Comparison of ENCODE assay signal across 8 mouse cellular contexts in genomic region chr1:119053872-119054354, GRCm38 (mm10). TPM values are rescaled to one million over a fixed set of nuclear protein-coding genes. Genes with fewer than 3 reads are reported as not detected.
DNase-seq lines count a peak whose midpoint lies in the region; ATAC-seq and TF ChIP-seq lines count a peak whose summit lies in the region.

No protein-coding gene starts in this region.

- WGBS in kidney, adult 2 months: 4% methylated on average over 25 of the region's 25 CpGs
- under 1% methylated on average over 25 of the region's 25 CpGs for WGBS in embryonic facial prominence, embryonic 13.5 days
- under 1% methylated on average over 25 of the region's 25 CpGs for WGBS in hindbrain, embryonic 10.5 days
- under 1% methylated on average over 25 of the region's 25 CpGs for WGBS in liver, embryonic 16.5 days (ENCODE audit: insufficient replicate concordance)
- WGBS in stomach, postnatal 0 days: 2% methylated on average over 25 of the region's 25 CpGs
- 3% methylated on average over 25 of the region's 25 CpGs for WGBS in cerebellum, adult 2 months

- H3K36me3 ChIP-seq in kidney, adult 2 months (ENCODE audit: control insufficient read depth, insufficient read depth, low read length): no peaks in the 10 kb centered on the region
- H3K36me3 ChIP-seq in embryonic facial prominence, embryonic 13.5 days: no peaks in the 10 kb centered on the region
- H3K36me3 ChIP-seq in hindbrain, embryonic 10.5 days: no peaks in the 10 kb centered on the region
- H3K36me3 ChIP-seq in liver, embryonic 16.5 days (ENCODE audit: control insufficient read depth, insufficient read depth): no peaks in the 10 kb centered on the region
- H3K36me3 ChIP-seq in stomach, postnatal 0 days (ENCODE audit: control insufficient read depth, insufficient read depth, low read length): no peaks in the 10 kb centered on the region

- no peak for TF ChIP-seq EP300 in stomach, postnatal 0 days (optimal IDR thresholded peaks at IDR 0.05)

- H3K4me2 ChIP-seq in embryonic facial prominence, embryonic 13.5 days: peak overlapping the region; percentile 89
- H3K4me2 ChIP-seq in liver, embryonic 16.5 days (ENCODE audit: low read depth, low read length): peak overlapping the region; percentile 67
- peak overlapping the region; percentile 78 for H3K4me2 ChIP-seq in stomach, postnatal 0 days (replicated peaks; ENCODE audit: low read depth)

- H3K27me3 ChIP-seq in kidney, adult 2 months (replicated peaks; ENCODE audit: control insufficient read depth, insufficient read depth, low read length): peaks cover 2% of the 10 kb centered on the region; the same call in 1 of the 2 replicates
- H3K27me3 ChIP-seq in embryonic facial prominence, embryonic 13.5 days: no peaks in the 10 kb centered on the region
- peaks cover 21% of the 10 kb centered on the region for H3K27me3 ChIP-seq in hindbrain, embryonic 10.5 days (ENCODE audit: insufficient read depth, poor library complexity, severe bottlenecking)
- peaks cover 63% of the 10 kb centered on the region for H3K27me3 ChIP-seq in liver, embryonic 16.5 days (ENCODE audit: control insufficient read depth, insufficient read depth, low read depth, low read length)
- H3K27me3 ChIP-seq in stomach, postnatal 0 days (ENCODE audit: control insufficient read depth, insufficient read depth, low read length): no peaks in the 10 kb centered on the region
- H3K27me3 ChIP-seq in cerebellum, adult 2 months (ENCODE audit: control insufficient read depth, insufficient read depth, low read length): peaks cover 5% of the 10 kb centered on the region; the same call in 1 of the 2 replicates

- no peak for TF ChIP-seq POLR2A in kidney, adult 2 months (IDR thresholded peaks at IDR 0.05; ENCODE audit: low read depth, low read length)
- no peak for TF ChIP-seq POLR2A in cerebellum, adult 2 months (IDR thresholded peaks at IDR 0.05; ENCODE audit: borderline replicate concordance, insufficient read depth, low read length)

- peak overlapping the region; percentile 94 for H3K9ac ChIP-seq in embryonic facial prominence, embryonic 13.5 days
- no peak overlapping the region for H3K9ac ChIP-seq in liver, embryonic 16.5 days (ENCODE audit: low read depth, low read length)
- peak overlapping the region; percentile 64 for H3K9ac ChIP-seq in stomach, postnatal 0 days (ENCODE audit: low read length)

- ATAC-seq in embryonic facial prominence, embryonic 13.5 days (ENCODE audit: insufficient number of reproducible peaks, insufficient read depth, low FRiP score, low TSS enrichment, low read depth): peak; percentile 56
- no peak for ATAC-seq in liver, embryonic 16.5 days (ENCODE audit: low read depth)
- peak; percentile 8; the same call in 1 of the 2 replicates for ATAC-seq in stomach, postnatal 0 days (ENCODE audit: low FRiP score, low TSS enrichment)

- H3K27ac ChIP-seq in kidney, adult 2 months (ENCODE audit: insufficient read depth, low read depth, low read length): no peak overlapping the region
- peak overlapping the region; percentile 100 for H3K27ac ChIP-seq in embryonic facial prominence, embryonic 13.5 days
- H3K27ac ChIP-seq in hindbrain, embryonic 10.5 days: peak overlapping the region; percentile 97
- no peak overlapping the region for H3K27ac ChIP-seq in liver, embryonic 16.5 days (ENCODE audit: low read length)
- peak overlapping the region; percentile 87 for H3K27ac ChIP-seq in stomach, postnatal 0 days (replicated peaks)
- H3K27ac ChIP-seq in cerebellum, adult 2 months (ENCODE audit: insufficient read depth, low read length): no peak overlapping the region

- H3K9me3 ChIP-seq in embryonic facial prominence, embryonic 13.5 days: no peaks in the 10 kb centered on the region
- H3K9me3 ChIP-seq in hindbrain, embryonic 10.5 days: no peaks in the 10 kb centered on the region
- H3K9me3 ChIP-seq in liver, embryonic 16.5 days (replicated peaks; ENCODE audit: control insufficient read depth, low read length): no peaks in the 10 kb centered on the region
- H3K9me3 ChIP-seq in stomach, postnatal 0 days (ENCODE audit: control insufficient read depth, low read length): no peaks in the 10 kb centered on the region

- H3K4me3 ChIP-seq in kidney, adult 2 months (ENCODE audit: insufficient read depth, low read depth, low read length): peak overlapping the region; percentile 45; the same call in 1 of the 2 replicates
- peak overlapping the region; percentile 78 for H3K4me3 ChIP-seq in embryonic facial prominence, embryonic 13.5 days
- peak overlapping the region; percentile 72 for H3K4me3 ChIP-seq in hindbrain, embryonic 10.5 days
- H3K4me3 ChIP-seq in liver, embryonic 16.5 days (ENCODE audit: low read depth, low read length): peak overlapping the region; percentile 45
- peak overlapping the region; percentile 55 for H3K4me3 ChIP-seq in stomach, postnatal 0 days (ENCODE audit: low read depth, low read length)
- no peak overlapping the region for H3K4me3 ChIP-seq in cerebellum, adult 2 months (replicated peaks; ENCODE audit: insufficient read depth, low read depth, low read length)

- no peaks in the 10 kb centered on the region for H3K4me1 ChIP-seq in kidney, adult 2 months (ENCODE audit: control insufficient read depth, insufficient read depth, low read length)
- H3K4me1 ChIP-seq in embryonic facial prominence, embryonic 13.5 days: peaks cover 44% of the 10 kb centered on the region
- H3K4me1 ChIP-seq in hindbrain, embryonic 10.5 days (replicated peaks): peaks cover 63% of the 10 kb centered on the region
- no peaks in the 10 kb centered on the region for H3K4me1 ChIP-seq in liver, embryonic 16.5 days (ENCODE audit: control insufficient read depth, low read depth, low read length)
- H3K4me1 ChIP-seq in stomach, postnatal 0 days (replicated peaks; ENCODE audit: control insufficient read depth, insufficient read depth): peaks cover 10% of the 10 kb centered on the region; the same call in 1 of the 2 replicates
- peaks cover 8% of the 10 kb centered on the region; the same call in 1 of the 2 replicates for H3K4me1 ChIP-seq in cerebellum, adult 2 months (ENCODE audit: control insufficient read depth, insufficient read depth, low read length)

- no peak for DNase-seq in kidney, adult 2 months
- DNase-seq in kidney, adult 8-10 months: no peak
- DNase-seq in ES-CJ7 (ENCODE audit: low read depth, low spot score): peak; percentile 83
- DNase-seq in hindbrain, embryonic 10.5 days (ENCODE audit: low spot score): peak; percentile 73
- peak; percentile 33 for DNase-seq in stomach, postnatal 0 days (ENCODE audit: low spot score)
- DNase-seq in cerebellum, adult 2 months: no peak

- TF ChIP-seq CTCF in kidney, adult 2 months (conservative IDR thresholded peaks at IDR 0.05; ENCODE audit: insufficient read depth, insufficient read length, low read depth, low read length): no peak
- no peak for TF ChIP-seq CTCF in stomach, postnatal 0 days (IDR thresholded peaks at IDR 0.05; ENCODE audit: low read depth)
- TF ChIP-seq CTCF in cerebellum, adult 2 months (IDR thresholded peaks at IDR 0.05; ENCODE audit: borderline replicate concordance, insufficient read depth, low read depth, low read length): no peak

RNA-seq across cellular contexts. Expression of gene Gli2, which starts 0.5 kb away (rescaled TPM):
- 0.44 and 0.52 TPM in 2 replicates for polyA plus RNA-seq in kidney, adult 2 months (2012; rRNA removed)
- 21.3 and 23.7 TPM in 2 replicates for polyA plus RNA-seq in embryonic facial prominence, embryonic 13.5 days (2015; fragmentation: Nextera tagmentation; extraction: Ambion mirVana)
- 9.0 and 10.1 TPM in 2 replicates for polyA plus RNA-seq in hindbrain, embryonic 10.5 days (2016; fragmentation: Nextera tagmentation; extraction: Ambion mirVana)
- 0.20 and 0.54 TPM in 2 replicates for polyA plus RNA-seq in liver, embryonic 16.5 days (2015; fragmentation: Nextera tagmentation; extraction: Ambion mirVana)
- 1.8 and 2.0 TPM in 2 replicates for polyA plus RNA-seq in stomach, postnatal 0 days (2015; fragmentation: Nextera tagmentation; extraction: Ambion mirVana)
- polyA plus RNA-seq in cerebellum, adult 2 months (2012; rRNA removed): 2.4 and 2.7 TPM in 2 replicates

Comparison
In these comparisons a context has a peak if more than half of its experiments do, and no peak if none do; other contexts are left out.
1. DNase-seq: peak in ES-CJ7 (single experiment), hindbrain, embryonic 10.5 days (single experiment) and stomach, postnatal 0 days (single experiment); none in kidney, adult 2 months (single experiment), kidney, adult 8-10 months (0 of 2) and cerebellum, adult 2 months (0 of 2).
2. H3K27ac ChIP-seq: peak in embryonic facial prominence, embryonic 13.5 days (single experiment), hindbrain, embryonic 10.5 days (single experiment) and stomach, postnatal 0 days (single experiment); none in kidney, adult 2 months (single experiment), liver, embryonic 16.5 days (single experiment) and cerebellum, adult 2 months (single experiment).
3. Peak in every context shown above with its lines, with median percentiles within 50 percentile points of each other: H3K4me2 ChIP-seq.